Mouse (Mus musculus): ENCODE results near the gene Tent4a. TPM values are rescaled to one million over a fixed set of nuclear protein-coding genes. Genes with fewer than 3 reads are reported as not detected.

The Tent4a gene
- polyA plus RNA-seq, 1 experiment: 16.7 TPM

- Histone ChIP-seq H3K4me3 (ENCODE audit: insufficient read depth, low read depth, low read length) (no peak overlapping the region), H3K27me3 (replicated peaks; ENCODE audit: control insufficient read depth, insufficient read depth, low read length) (no peaks in the 10 kb centered on the region), H3K36me3 (ENCODE audit: control insufficient read depth, insufficient read depth, low read length) (no peaks in the 10 kb centered on the region), H3K4me1 (ENCODE audit: control insufficient read depth, insufficient read depth, low read length) (peaks cover 5% of the 10 kb centered on the region; the same call in 1 of the 2 replicates), H3K27ac (ENCODE audit: insufficient read depth, low read depth, low read length) (no peak overlapping the region)
- 96% methylated on average over 6 of the region's 6 CpGs for WGBS
- no peak for DNase-seq
- TF ChIP-seq POLR2A (IDR thresholded peaks at IDR 0.05; ENCODE audit: low read depth, low read length): no peak
- no peak for TF ChIP-seq CTCF (conservative IDR thresholded peaks at IDR 0.05; ENCODE audit: insufficient read depth, insufficient read length, low read depth, low read length)
Measured at GRCm38 (mm10) chr13:69478703-69479102, 55.7 kb downstream of the Tent4a start.

DNA sequence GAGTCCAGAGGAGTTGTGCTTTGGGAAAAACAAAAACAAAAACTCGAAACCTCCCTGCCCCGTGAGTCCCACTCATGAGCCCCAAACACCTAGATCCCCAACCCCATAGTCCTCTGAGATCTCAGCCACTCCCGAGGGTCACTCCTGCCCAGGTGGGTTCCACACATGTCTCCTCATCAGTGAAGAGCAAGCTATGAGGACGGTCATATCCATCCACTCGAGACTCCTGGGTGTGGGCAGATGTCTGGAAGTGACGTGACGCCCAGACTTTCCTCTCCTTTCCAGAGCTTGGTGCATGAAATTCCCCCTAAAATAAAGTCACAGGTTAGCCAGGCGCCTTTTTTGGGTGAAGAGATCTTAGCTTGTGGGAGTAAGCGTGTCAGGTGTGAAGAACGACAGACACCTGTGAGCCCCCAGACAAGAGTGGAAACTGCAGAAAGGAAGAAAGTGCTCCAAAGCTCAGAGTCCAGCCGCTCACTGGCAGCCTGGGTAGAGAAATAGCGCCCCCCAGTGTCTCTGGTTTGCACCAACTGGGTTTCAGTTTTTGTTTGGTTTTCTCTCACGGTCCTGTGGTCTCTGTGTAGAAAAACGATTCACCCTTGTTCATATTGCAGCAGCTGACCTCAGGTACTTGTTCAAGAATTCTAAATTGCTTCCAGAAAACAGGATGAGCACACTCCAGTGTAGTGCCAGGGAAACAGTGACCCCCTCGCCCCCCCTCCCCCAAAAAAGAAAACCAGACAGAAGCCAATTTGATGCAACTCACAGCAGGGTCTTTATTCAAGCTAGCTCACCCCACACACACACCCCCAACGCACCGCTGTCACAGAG, 73.6 kb downstream of the Tent4a start:
- 33% methylated on average over 17 of the region's 17 CpGs for WGBS

DNA sequence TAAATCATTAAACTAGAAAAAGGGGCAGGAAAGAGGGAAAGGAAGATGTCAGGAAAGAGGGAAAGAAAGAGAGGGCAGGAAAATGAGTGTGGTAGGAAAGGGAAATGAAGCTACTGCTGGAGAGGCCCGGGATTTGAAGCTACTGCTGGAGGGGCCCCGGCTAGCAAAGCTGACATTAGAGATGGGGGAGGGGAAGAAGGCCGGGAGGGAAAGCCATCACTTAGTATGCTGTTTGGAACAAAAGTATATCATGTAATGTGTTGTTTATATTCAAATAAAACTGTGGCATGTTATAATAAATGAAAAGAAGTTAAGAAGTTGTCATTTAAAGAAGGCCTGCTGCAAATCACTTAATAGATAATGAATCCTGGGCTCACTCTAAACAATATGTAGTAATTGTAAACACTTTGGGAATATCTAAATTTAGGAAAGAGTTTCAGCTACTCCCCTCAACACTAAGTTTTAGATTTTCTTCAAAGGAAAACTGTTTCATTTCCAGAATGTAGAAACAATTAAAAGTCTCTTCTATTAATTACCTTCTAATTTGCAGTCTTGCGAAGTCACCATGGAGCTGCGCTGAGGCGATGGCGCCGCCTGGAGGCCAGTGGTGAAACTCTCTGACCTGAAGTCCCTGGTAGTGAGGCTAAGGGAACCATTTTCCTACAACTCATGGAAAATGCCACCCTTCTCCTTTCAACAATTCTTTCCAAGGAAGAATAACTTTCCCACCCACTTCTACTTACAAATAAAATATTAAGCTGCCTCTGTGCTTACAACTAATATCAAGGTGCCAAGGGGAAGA, 74.6 kb downstream of the Tent4a start:
- H3K27ac ChIP-seq (ENCODE audit: insufficient read depth, low read depth, low read length): no peak overlapping the region
- peak; percentile 57 for DNase-seq

More for the DNA sequence above, 73.6 kb downstream of the Tent4a start:
- H3K4me3 ChIP-seq (ENCODE audit: insufficient read depth, low read depth, low read length): no peak overlapping the region
- no peaks in the 10 kb centered on the region for H3K27me3 ChIP-seq (replicated peaks; ENCODE audit: control insufficient read depth, insufficient read depth, low read length)
- H3K27ac ChIP-seq (ENCODE audit: insufficient read depth, low read depth, low read length): no peak overlapping the region
- no peaks in the 10 kb centered on the region for H3K4me1 ChIP-seq (ENCODE audit: control insufficient read depth, insufficient read depth, low read length)
- peak; percentile 61 for TF ChIP-seq CTCF (conservative IDR thresholded peaks at IDR 0.05; ENCODE audit: insufficient read depth, insufficient read length, low read depth, low read length)
- TF ChIP-seq POLR2A (IDR thresholded peaks at IDR 0.05; ENCODE audit: low read depth, low read length): no peak
- no peaks in the 10 kb centered on the region for H3K36me3 ChIP-seq (ENCODE audit: control insufficient read depth, insufficient read depth, low read length)
- peak; percentile 53 for DNase-seq

GRCm38 (mm10) chr13:69458891-69459290, 75.5 kb downstream of the Tent4a start:
- Histone ChIP-seq H3K36me3 (ENCODE audit: control insufficient read depth, insufficient read depth, low read length) (no peaks in the 10 kb centered on the region), H3K4me3 (ENCODE audit: insufficient read depth, low read depth, low read length) (no peak overlapping the region), H3K4me1 (ENCODE audit: control insufficient read depth, insufficient read depth, low read length) (no peaks in the 10 kb centered on the region), H3K27me3 (replicated peaks; ENCODE audit: control insufficient read depth, insufficient read depth, low read length) (no peaks in the 10 kb centered on the region), H3K27ac (ENCODE audit: insufficient read depth, low read depth, low read length) (no peak overlapping the region)
- DNase-seq: no peak
- no peak for TF ChIP-seq POLR2A (IDR thresholded peaks at IDR 0.05; ENCODE audit: low read depth, low read length)
- no peak for TF ChIP-seq CTCF (conservative IDR thresholded peaks at IDR 0.05; ENCODE audit: insufficient read depth, insufficient read length, low read depth, low read length)
- 86% methylated on average over 2 of the region's 2 CpGs for WGBS

More for the DNA sequence above, 74.6 kb downstream of the Tent4a start:
- TF ChIP-seq POLR2A (IDR thresholded peaks at IDR 0.05; ENCODE audit: low read depth, low read length) (no peak), CTCF (conservative IDR thresholded peaks at IDR 0.05; ENCODE audit: insufficient read depth, insufficient read length, low read depth, low read length) (peak; percentile 78)
- Histone ChIP-seq H3K4me3 (ENCODE audit: insufficient read depth, low read depth, low read length) (no peak overlapping the region), H3K36me3 (ENCODE audit: control insufficient read depth, insufficient read depth, low read length) (no peaks in the 10 kb centered on the region), H3K27me3 (replicated peaks; ENCODE audit: control insufficient read depth, insufficient read depth, low read length) (no peaks in the 10 kb centered on the region), H3K4me1 (ENCODE audit: control insufficient read depth, insufficient read depth, low read length) (no peaks in the 10 kb centered on the region)
- WGBS: 16% methylated on average over 8 of the region's 8 CpGs

DNA sequence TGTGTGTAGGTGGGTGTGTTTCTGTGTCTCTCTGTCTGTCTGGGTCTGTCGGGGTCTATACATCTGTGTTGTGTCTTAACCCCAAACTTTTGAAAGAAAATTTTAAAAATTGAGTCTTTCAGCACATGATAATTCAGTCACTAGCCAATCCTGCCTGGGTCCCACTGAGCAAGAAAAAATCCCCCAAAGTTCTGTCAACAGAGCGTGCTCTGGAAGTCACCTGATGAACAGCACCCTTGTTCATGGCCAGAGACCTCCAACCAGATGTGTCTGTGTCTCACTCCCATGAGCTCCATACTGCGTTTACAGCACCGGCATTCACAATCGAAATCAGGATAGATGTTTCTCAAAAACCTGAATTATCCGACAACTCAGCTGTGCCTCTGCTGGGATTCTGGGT, 76.0 kb downstream of the Tent4a start:
- no peak for DNase-seq
- no peak for TF ChIP-seq POLR2A (IDR thresholded peaks at IDR 0.05; ENCODE audit: low read depth, low read length)
- no peak for TF ChIP-seq CTCF (conservative IDR thresholded peaks at IDR 0.05; ENCODE audit: insufficient read depth, insufficient read length, low read depth, low read length)

DNA sequence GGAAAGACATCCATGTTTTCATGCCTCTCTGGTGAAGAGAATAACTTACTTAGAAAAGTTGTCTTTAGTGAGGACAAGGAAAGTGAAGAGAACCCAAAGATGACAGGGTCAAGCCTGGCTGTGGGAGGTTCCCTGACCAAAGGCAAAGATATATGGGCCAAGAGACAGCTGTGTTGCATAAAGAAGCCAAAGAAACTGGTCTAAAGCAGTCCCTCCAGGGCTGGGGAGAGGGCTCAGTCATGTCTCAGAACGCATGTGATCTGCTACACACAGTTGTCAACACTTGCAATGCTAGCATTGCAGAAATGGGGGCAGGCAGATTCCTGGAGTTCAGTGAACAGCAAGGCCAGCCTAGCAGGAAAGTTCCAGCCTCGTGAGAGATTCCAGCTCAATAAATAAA, 77.3 kb downstream of the Tent4a start:
- Histone ChIP-seq H3K27me3 (replicated peaks; ENCODE audit: control insufficient read depth, insufficient read depth, low read length) (no peaks in the 10 kb centered on the region), H3K4me3 (ENCODE audit: insufficient read depth, low read depth, low read length) (no peak overlapping the region), H3K4me1 (ENCODE audit: control insufficient read depth, insufficient read depth, low read length) (no peaks in the 10 kb centered on the region), H3K36me3 (ENCODE audit: control insufficient read depth, insufficient read depth, low read length) (no peaks in the 10 kb centered on the region), H3K27ac (ENCODE audit: insufficient read depth, low read depth, low read length) (no peak overlapping the region)
- no peak for DNase-seq
- 48% methylated on average over 2 of the region's 2 CpGs for WGBS
- TF ChIP-seq POLR2A (IDR thresholded peaks at IDR 0.05; ENCODE audit: low read depth, low read length): no peak
- no peak for TF ChIP-seq CTCF (conservative IDR thresholded peaks at IDR 0.05; ENCODE audit: insufficient read depth, insufficient read length, low read depth, low read length)

More for the DNA sequence above, 76.0 kb downstream of the Tent4a start:
- H3K4me3 ChIP-seq (ENCODE audit: insufficient read depth, low read depth, low read length): no peak overlapping the region
- H3K27ac ChIP-seq (ENCODE audit: insufficient read depth, low read depth, low read length): no peak overlapping the region
- no peaks in the 10 kb centered on the region for H3K4me1 ChIP-seq (ENCODE audit: control insufficient read depth, insufficient read depth, low read length)
- no peaks in the 10 kb centered on the region for H3K27me3 ChIP-seq (replicated peaks; ENCODE audit: control insufficient read depth, insufficient read depth, low read length)
- H3K36me3 ChIP-seq (ENCODE audit: control insufficient read depth, insufficient read depth, low read length): no peaks in the 10 kb centered on the region
- WGBS: 90% methylated on average over 6 of the region's 6 CpGs

DNA sequence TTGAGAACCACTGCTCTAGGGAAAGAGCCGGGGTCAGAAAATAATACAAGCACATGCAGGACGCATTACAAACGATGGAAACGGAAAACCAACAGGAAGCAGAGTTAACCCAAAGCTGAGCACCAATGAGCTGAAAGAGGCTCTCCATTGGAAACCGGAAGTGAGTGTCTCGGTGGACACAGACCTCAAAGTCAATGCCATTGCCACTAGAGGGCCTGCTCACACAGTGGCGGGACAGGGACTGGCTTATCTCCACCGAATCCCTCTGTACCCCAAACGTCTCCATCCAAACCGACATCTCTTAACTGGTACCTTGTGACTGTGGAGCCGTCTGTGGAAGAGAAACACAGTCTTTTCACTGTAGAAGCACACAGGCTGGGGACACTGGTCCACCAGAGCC, 77.8 kb downstream of the Tent4a start:
- no peaks in the 10 kb centered on the region for H3K36me3 ChIP-seq (ENCODE audit: control insufficient read depth, insufficient read depth, low read length)
- no peak for DNase-seq
- no peak for TF ChIP-seq POLR2A (IDR thresholded peaks at IDR 0.05; ENCODE audit: low read depth, low read length)
- TF ChIP-seq CTCF (conservative IDR thresholded peaks at IDR 0.05; ENCODE audit: insufficient read depth, insufficient read length, low read depth, low read length): no peak
- H3K27me3 ChIP-seq (replicated peaks; ENCODE audit: control insufficient read depth, insufficient read depth, low read length): no peaks in the 10 kb centered on the region
- no peaks in the 10 kb centered on the region for H3K4me1 ChIP-seq (ENCODE audit: control insufficient read depth, insufficient read depth, low read length)
- H3K4me3 ChIP-seq (ENCODE audit: insufficient read depth, low read depth, low read length): no peak overlapping the region
- no peak overlapping the region for H3K27ac ChIP-seq (ENCODE audit: insufficient read depth, low read depth, low read length)
- 76% methylated on average over 11 of the region's 11 CpGs for WGBS

All from kidney, adult 2 months (tissue).